Mouse (Mus musculus): Measurements from ENCODE around the gene Dnajc4.

DNA sequence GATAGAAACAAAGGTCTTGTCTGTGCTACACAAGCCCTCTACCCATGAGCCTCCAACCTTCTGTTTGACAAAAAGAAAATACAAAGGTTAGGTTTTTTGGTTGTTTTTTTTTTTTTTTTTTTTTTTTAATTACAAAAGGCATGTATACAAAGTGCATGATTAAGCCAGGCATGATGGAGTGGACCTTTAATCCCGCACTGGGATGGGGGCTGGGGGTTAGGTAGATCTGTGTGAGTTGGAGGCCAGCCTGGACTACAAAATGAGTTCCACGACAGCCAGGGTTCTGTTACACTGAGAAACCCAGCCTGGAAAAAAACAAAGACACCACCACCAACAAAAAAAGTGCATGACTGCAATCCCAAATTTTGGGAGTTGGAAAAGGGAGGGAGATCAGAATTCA is 48.8 kb upstream of the Dnajc4 start:
- TF ChIP-seq CTCF (IDR thresholded peaks at IDR 0.05; ENCODE audit: low read depth) (no peak), EP300 (IDR thresholded peaks at IDR 0.05; ENCODE audit: low read depth) (no peak)

All from heart, postnatal 0 days (tissue).